ENCODE assay signal across 9 mouse cellular contexts in the genomic region with DNA sequence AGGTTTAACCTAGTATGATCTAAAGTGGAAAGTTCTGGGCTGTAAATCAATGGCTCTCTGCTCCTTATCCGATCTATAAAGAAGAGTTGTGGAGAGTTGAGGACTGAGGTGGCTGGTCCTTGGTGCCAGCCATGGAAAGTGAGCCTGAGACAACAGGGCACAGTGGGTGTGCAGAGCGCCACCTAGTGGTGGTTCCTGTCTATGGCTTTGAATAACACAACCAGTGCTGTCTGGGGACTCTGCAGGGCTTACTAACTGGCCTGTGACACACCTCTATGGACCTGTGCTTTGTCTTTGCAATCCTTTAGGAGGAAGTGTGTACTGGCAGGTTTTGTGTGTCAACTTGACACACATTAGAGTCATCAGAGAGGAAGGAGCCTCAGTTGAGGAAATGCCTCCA. TPM values are rescaled to one million over a fixed set of nuclear protein-coding genes. Genes with fewer than 3 reads are reported as not detected.
DNase-seq lines count a peak whose midpoint lies in the region; ATAC-seq and TF ChIP-seq lines count a peak whose summit lies in the region.
"Had no signal": no experiment of that assay in that cellular context is flagged by ENCODE, and none has a peak within 500 bp of the region (broad histone marks: within the 10 kb centered on the region; RNA-seq: fewer than 3 reads in every experiment).

No protein-coding gene starts in this region.

- H3K4me2 ChIP-seq in kidney, embryonic 15.5 days, result no peak overlapping the region
- no peak overlapping the region for H3K4me2 ChIP-seq in liver, embryonic 11.5 days

- intact Hi-C loops in gastrocnemius, postnatal 14 days (cut with DNase I; ENCODE audit: low total_unique reads), result loop anchor here (2.0 kb wide), 1 partner anchor 128 kb away; no protein-coding TSS in a partner anchor

- no peak overlapping the region for H3K27ac ChIP-seq in kidney, embryonic 15.5 days
- no peak overlapping the region for H3K27ac ChIP-seq in liver, embryonic 11.5 days (ENCODE audit: low read depth, low read length)

- CTCF ChIA-PET in Patski (lab: Charles Lee), result interaction anchor here (0.8 to 1.4 kb wide), 3 partner anchors 10 to 127 kb away, joined by 3 to 8 read pairs (median 5); no protein-coding TSS in a partner anchor

- no peak overlapping the region for H3K4me3 ChIP-seq in kidney, embryonic 15.5 days (replicated peaks)
- H3K4me3 ChIP-seq in liver, embryonic 11.5 days (ENCODE audit: low read depth, low read length), result no peak overlapping the region
- H3K4me3 ChIP-seq: erythroblast, embryonic 14.5 days had no signal

- peak; percentile 52 for ATAC-seq in Patski
- ATAC-seq in kidney, embryonic 15.5 days (replicated peaks; ENCODE audit: low FRiP score), result 0 out of 2 replicates have a peak, but pooled peaks have one; percentile 49
- no peak for ATAC-seq in liver, embryonic 11.5 days (replicated peaks; ENCODE audit: low FRiP score)

- DNase-seq in 3T3-L1 (ENCODE audit: low read depth, low spot score) (peak; percentile 79), Patski (ENCODE audit: low read depth, low spot score) (no peak)
- peak; percentile 76 to 78 for DNase-seq in cerebellum, postnatal 10 days
- peak; percentile 64 for DNase-seq in gastrocnemius, postnatal 14 days
- peak; percentile 59 for DNase-seq in liver, embryonic 11.5 days (ENCODE audit: low spot score)
- DNase-seq in ovary, postnatal 14 days (ENCODE audit: low spot score), result peak; percentile 69
- DNase-seq in thymus, postnatal 14 days, result peak; percentile 68

- peaks cover 31% of the 10 kb centered on the region for H3K4me1 ChIP-seq in kidney, embryonic 15.5 days
- no peaks in the 10 kb centered on the region for H3K4me1 ChIP-seq in liver, embryonic 11.5 days (replicated peaks; ENCODE audit: control insufficient read depth, insufficient read depth, low read length)

- H3K27me3 ChIP-seq in Patski, result peaks cover 5% of the 10 kb centered on the region
- H3K27me3 ChIP-seq in kidney, embryonic 15.5 days, result no peaks in the 10 kb centered on the region
- H3K27me3 ChIP-seq in liver, embryonic 11.5 days (replicated peaks; ENCODE audit: control insufficient read depth, insufficient read depth, low read length), result no peaks in the 10 kb centered on the region

- POLR2A ChIA-PET in Patski (lab: Charles Lee), result no interaction called here

- no peaks in the 10 kb centered on the region for H3K9me3 ChIP-seq in kidney, embryonic 15.5 days (replicated peaks)
- H3K9me3 ChIP-seq in liver, embryonic 11.5 days (ENCODE audit: control insufficient read depth, low read length), result no peaks in the 10 kb centered on the region

- in situ Hi-C loops in Patski (cut with MboI; ENCODE audit: low pct_unique_long_range_greater_than_20kb), result no loop called here

- WGBS in kidney, embryonic 15.5 days, result 11% methylated on average over 2 of the region's 2 CpGs
- WGBS in liver, embryonic 11.5 days, result 25% methylated on average over 2 of the region's 2 CpGs

- no peak overlapping the region for H3K9ac ChIP-seq in kidney, embryonic 15.5 days
- H3K9ac ChIP-seq in liver, embryonic 11.5 days (ENCODE audit: low read depth, low read length), result no peak overlapping the region

- H3K36me3 ChIP-seq in kidney, embryonic 15.5 days, result no peaks in the 10 kb centered on the region
- H3K36me3 ChIP-seq in liver, embryonic 11.5 days (ENCODE audit: control insufficient read depth, insufficient read depth, low read length), result no peaks in the 10 kb centered on the region

- TF ChIP-seq CTCF in Patski (IDR thresholded peaks at IDR 0.05), result peak; percentile 94

RNA-seq across cellular contexts. Expression of gene Dnmbp, which starts 19.2 kb away (rescaled TPM):
- polyA plus RNA-seq in Patski (2021), result 16.3 TPM
- 10 to 100 TPM in 1 of 2 experiments, 1 to 10 TPM in 1; 8.4 to 11.8 TPM for total RNA-seq in gastrocnemius, postnatal 14 days (2021)
- polyA plus RNA-seq in kidney, embryonic 15.5 days (2015; fragmentation: Nextera tagmentation; extraction: Ambion mirVana), result 23.7 and 24.4 TPM in 2 replicates
- polyA plus RNA-seq in liver, embryonic 11.5 days (2014; fragmentation: Nextera tagmentation; extraction: Ambion mirVana), result 7.5 and 8.7 TPM in 2 replicates
- polyA plus RNA-seq: erythroblast, embryonic 14.5 days had no signal

RNA-seq across cellular contexts. Expression of gene Cpn1, which starts 27.2 kb away (rescaled TPM):
- 0.30 TPM for polyA plus RNA-seq in Patski (2021)
- not detected for total RNA-seq in gastrocnemius, postnatal 14 days (2021)
- polyA plus RNA-seq in kidney, embryonic 15.5 days (2015; fragmentation: Nextera tagmentation; extraction: Ambion mirVana), result 51.0 and 53.5 TPM in 2 replicates
- polyA plus RNA-seq in liver, embryonic 11.5 days (2014; fragmentation: Nextera tagmentation; extraction: Ambion mirVana), result 53.7 and 53.9 TPM in 2 replicates

Comparison
In these comparisons a context has a peak if more than half of its experiments do, and no peak if none do; other contexts are left out.
1. RNA of gene Cpn1, which starts 27.2 kb away (polyA plus RNA-seq): 53.7 to 53.9 TPM in liver, embryonic 11.5 days and 51.0 to 53.5 TPM in kidney, embryonic 15.5 days; 0.30 TPM in Patski (single experiment); every median in the first group is over 10 times any median in the second.